Mouse (Mus musculus) mammary gland, adult 2 months (tissue): Measurements from ENCODE around the gene Olfr1395. TPM values are rescaled to one million over a fixed set of nuclear protein-coding genes. Genes with fewer than 3 reads are reported as not detected.

ENCODE experiments used
- polyA plus RNA-seq: library from polyadenylated mRNA; depleted of rRNA; stranded (reverse); fragments of >200 nt; gene quantifications from 2 replicates; pipeline ENCODE4 v1.2.3, GENCODE M21; 2012; ENCODE audit warnings: low replicate concordance; rRNA removed

Olfr1395 gene
- not detected in 2 replicates for polyA plus RNA-seq

GRCm38 (mm10) chr11:49141974-49142373 is at the start of gene Olfr1395:
Gene Olfr1395 (plus strand): TSS chr11:49142274.

GRCm38 (mm10) chr11:49114774-49115173 is 27.3 kb upstream of the Olfr1395 start, which contains the start of gene Olfr1396:
Gene Olfr1396 (minus strand): TSS chr11:49114874.

GRCm38 (mm10) chr11:49154077-49154476 is 12.0 kb downstream of the Olfr1395 start, which contains the start of gene Olfr1394:
Gene Olfr1394 (plus strand): TSS chr11:49154377.

GRCm38 (mm10) chr11:49186955-49187488 is 44.9 kb downstream of the Olfr1395 start, which contains the start of gene Btnl9:
Gene Btnl9 (minus strand): TSS chr11:49187159.

Other genes starting within 250 kb of the Olfr1395 start
- gene Gm5431, start 240.1 kb upstream of the Olfr1395 start, polyA plus RNA-seq, result 0.55 and 1.9 TPM in 2 replicates
- gene Psme2b, start 196.1 kb upstream of the Olfr1395 start, polyA plus RNA-seq, result 10.3 and 17.1 TPM in 2 replicates
- gene Olfr56, start 163.4 kb upstream of the Olfr1395 start, polyA plus RNA-seq, result 0.11 and 0.16 TPM in 2 replicates
- gene 9930111J21Rik1, start 162.9 kb upstream of the Olfr1395 start, polyA plus RNA-seq, result 10.4 and 15.4 TPM in 2 replicates
- gene Gm12185, start 150.0 kb upstream of the Olfr1395 start, polyA plus RNA-seq, result 0.35 and 1.3 TPM in 2 replicates
- 3.6 and 7.0 TPM in 2 replicates for gene Tgtp1, start 148.1 kb upstream of the Olfr1395 start, polyA plus RNA-seq
- 6.7 and 7.0 TPM in 2 replicates for gene 9930111J21Rik2, start 91.0 kb upstream of the Olfr1395 start, polyA plus RNA-seq
- 10.1 and 32.6 TPM in 2 replicates for gene Tgtp2, start 78.1 kb upstream of the Olfr1395 start, polyA plus RNA-seq
- gene Ifi47, start 65.7 kb upstream of the Olfr1395 start, polyA plus RNA-seq, result 15.1 and 19.8 TPM in 2 replicates
- 0.97 and 2.1 TPM in 2 replicates for gene Olfr1396, start 27.4 kb upstream of the Olfr1395 start, polyA plus RNA-seq
- not detected in 2 replicates for gene Olfr1394, start 12.1 kb downstream of the Olfr1395 start, polyA plus RNA-seq
- gene Btnl9, start 44.9 kb downstream of the Olfr1395 start, polyA plus RNA-seq, result 35.1 and 63.1 TPM in 2 replicates
- 2.8 and 3.1 TPM in 2 replicates for gene Zfp62, start 61.0 kb downstream of the Olfr1395 start, polyA plus RNA-seq
- 152 and 226 TPM in 2 replicates for gene Mgat1, start 101.9 kb downstream of the Olfr1395 start, polyA plus RNA-seq
- gene Olfr1393, start 136.0 kb downstream of the Olfr1395 start, polyA plus RNA-seq, result 0.13 and 0.14 TPM in 2 replicates
- 0.04 TPM in 1 of 2 replicates, not detected in the other for gene Olfr1392, start 143.0 kb downstream of the Olfr1395 start, polyA plus RNA-seq
- not detected in 2 replicates for gene Olfr10, start 162.5 kb downstream of the Olfr1395 start, polyA plus RNA-seq
- gene Olfr1391, start 180.5 kb downstream of the Olfr1395 start, polyA plus RNA-seq, result not detected in 2 replicates
- not detected in 2 replicates for gene Olfr1390, start 192.9 kb downstream of the Olfr1395 start, polyA plus RNA-seq